Mouse (Mus musculus) liver, embryonic 14.5 days (tissue): ENCODE data around the gene Wrnip1. TPM values are rescaled to one million over a fixed set of nuclear protein-coding genes. Genes with fewer than 3 reads are reported as not detected.

Source experiments
- ATAC-seq: fragments of 200-750 bp; cut with Nextera tagmentation; 2 replicates; pipeline ENCODE4 v1.8.0; 2017; ENCODE audit warnings: moderate number of reproducible peaks, mild to moderate bottlenecking, moderate library complexity; ENCODE audit not compliant: insufficient read depth
- DNase-seq, 3 experiments: peaks; one replicate each; pipeline ENCODE4 v3.0.0-alpha.2; 2012 to 2013; ENCODE audit warnings: low read depth in 3 of 3, low spot score in 3 of 3
- H3K27ac ChIP-seq: fragments of 300-500 bp; sonication (generic); 2 replicates; pipeline ENCODE4 v1.5.1; 2014; ENCODE audit warnings: moderate library complexity, mild to moderate bottlenecking, control low read depth, inconsistent platforms
- H3K27me3 ChIP-seq: fragments of 300-500 bp; sonication (generic); 2 replicates; pipeline ENCODE4 v1.6.1; 2014; ENCODE audit warnings: mild to moderate bottlenecking, low read length, moderate library complexity; ENCODE audit not compliant: control insufficient read depth, insufficient read depth
- H3K36me3 ChIP-seq: fragments of 300-500 bp; sonication (generic); replicated peaks from 2 replicates; pipeline ENCODE4 v1.6.1; 2014; ENCODE audit warnings: low read depth; ENCODE audit not compliant: control insufficient read depth, insufficient read depth
- H3K4me1 ChIP-seq, 2 experiments: fragments of 200-500 bp in 1 of 2; fragments of 300-500 bp in 1 of 2; sonication (generic) in 1 of 2; replicated peaks; 2 replicates each; pipeline ENCODE4 v1.6.1; 2012 to 2014; ENCODE audit warnings: antibody characterized with exemption in 1 of 2, inconsistent platforms in 1 of 2, low read length in 1 of 2; ENCODE audit not compliant: control insufficient read depth in 2 of 2, insufficient read depth in 2 of 2
- H3K4me2 ChIP-seq: fragments of 300-500 bp; sonication (generic); 2 replicates; pipeline ENCODE4 v1.6.1; 2014; ENCODE audit warnings: low read depth, mild to moderate bottlenecking, control low read depth, moderate library complexity
- H3K4me3 ChIP-seq, 2 experiments: fragments of 200-500 bp in 1 of 2; fragments of 300-500 bp in 1 of 2; sonication (generic) in 1 of 2; 2 replicates each; pipeline ENCODE4 v1.5.1; 2012 to 2014; ENCODE audit warnings: low read depth in 2 of 2, low read length in 2 of 2, mild to moderate bottlenecking in 2 of 2, control low read depth in 1 of 2, inconsistent platforms in 1 of 2, moderate library complexity in 1 of 2; ENCODE audit not compliant: insufficient read depth in 1 of 2
- H3K9ac ChIP-seq: fragments of 300-500 bp; sonication (generic); replicated peaks from 2 replicates; pipeline ENCODE4 v1.6.1; 2014; ENCODE audit warnings: mild to moderate bottlenecking, control low read depth, moderate library complexity
- H3K9me3 ChIP-seq: fragments of 300-500 bp; sonication (generic); 2 replicates; pipeline ENCODE4 v1.6.1; 2016; ENCODE audit warnings: low read length, mixed read lengths; ENCODE audit not compliant: control insufficient read depth
- CTCF ChIP-seq: IDR thresholded peaks from 2 replicates; pipeline ENCODE4 v1.5.1; 2016; ENCODE audit warnings: antibody characterized with exemption, low read depth, control low read depth
- EP300 ChIP-seq: IDR thresholded peaks from 2 replicates; pipeline ENCODE4 v1.6.1; 2016; ENCODE audit warnings: antibody characterized with exemption, low read depth
- WGBS: fragments of 180-500 bp; shearing (Covaris S2); extraction: QIAGEN DNeasy Blood & Tissue Kit; methylation state at CpG from one replicate; pipeline ENCODE4 v1.1.7; 2014; ENCODE audit not compliant: insufficient replicate concordance; 5-methylcytosine and 5-hydroxymethylcytosine counted together
- polyA plus RNA-seq, 2 experiments: library from polyadenylated mRNA; depleted of rRNA in 1 of 2; stranded (reverse) in 1 of 2; unstranded in 1 of 2; fragments of >200 nt; fragmentation: Nextera tagmentation in 1 of 2; extraction: Ambion mirVana in 1 of 2; gene quantifications; 2 replicates each; pipeline versions ENCODE4 v1.2.1 to v1.2.3; 2012 to 2014

Gene Wrnip1
- polyA plus RNA-seq, 2 experiments = 6.0 to 16.3 TPM

GRCm38 (mm10) chr13:32833237-32833636 is 31.4 kb downstream of the Wrnip1 start:
- no peak overlapping the region for H3K4me3 ChIP-seq
- DNase-seq = no peak
- H3K27me3 ChIP-seq = no peaks in the 10 kb centered on the region
- no peak overlapping the region for H3K4me2 ChIP-seq
- TF ChIP-seq CTCF (no peak), EP300 (no peak)
- peaks cover 0 to 6% of the 10 kb centered on the region in 2 experiments; a peak in 2 of 4 replicates for H3K4me1 ChIP-seq
- no peaks in the 10 kb centered on the region for H3K9me3 ChIP-seq
- ATAC-seq = no peak
- no peak overlapping the region for H3K27ac ChIP-seq
- no peaks in the 10 kb centered on the region for H3K36me3 ChIP-seq
- 14% methylated on average over 6 of the region's 6 CpGs for WGBS
- H3K9ac ChIP-seq = no peak overlapping the region

- 77% methylated on average over 5 of the region's 5 CpGs for WGBS
- ATAC-seq (no peak), DNase-seq (no peak)
- peaks cover 0 to 6% of the 10 kb centered on the region in 2 experiments; a peak in 2 of 4 replicates for H3K4me1 ChIP-seq
- no peak overlapping the region for H3K27ac ChIP-seq
- H3K4me3 ChIP-seq = no peak overlapping the region
- no peak overlapping the region for H3K4me2 ChIP-seq
- no peak overlapping the region for H3K9ac ChIP-seq
- H3K27me3 ChIP-seq = no peaks in the 10 kb centered on the region
- H3K9me3 ChIP-seq = no peaks in the 10 kb centered on the region
- TF ChIP-seq EP300 (no peak), CTCF (no peak)
- no peaks in the 10 kb centered on the region for H3K36me3 ChIP-seq
These were observed 32.7 kb downstream of the Wrnip1 start for GRCm38 (mm10) chr13:32834513-32834912.

- Histone ChIP-seq H3K27ac (no peak overlapping the region), H3K27me3 (no peaks in the 10 kb centered on the region), H3K4me3 (no peak overlapping the region), H3K9me3 (no peaks in the 10 kb centered on the region), H3K9ac (no peak overlapping the region), H3K4me2 (no peak overlapping the region), H3K36me3 (no peaks in the 10 kb centered on the region), H3K4me1 (no peaks in the 10 kb centered on the region)
- WGBS = 10% methylated on average over 1 of the region's 1 CpGs
- ATAC-seq = no peak
- no peak for DNase-seq
- TF ChIP-seq EP300 = no peak
- TF ChIP-seq CTCF = no peak
These were observed 37.5 kb downstream of the Wrnip1 start for GRCm38 (mm10) chr13:32839314-32839713.

- Histone ChIP-seq H3K36me3 (no peaks in the 10 kb centered on the region), H3K4me3 (no peak overlapping the region), H3K9ac (no peak overlapping the region), H3K27ac (no peak overlapping the region), H3K4me1 (no peaks in the 10 kb centered on the region), H3K4me2 (no peak overlapping the region), H3K9me3 (no peaks in the 10 kb centered on the region), H3K27me3 (no peaks in the 10 kb centered on the region)
- no peak for ATAC-seq
- TF ChIP-seq CTCF (no peak), EP300 (no peak)
- 64% methylated on average over 3 of the region's 3 CpGs for WGBS
- DNase-seq = no peak
These were observed 39.5 kb downstream of the Wrnip1 start for GRCm38 (mm10) chr13:32841349-32841748.

- no peak for TF ChIP-seq EP300
- no peak for TF ChIP-seq CTCF
- Histone ChIP-seq H3K9me3 (no peaks in the 10 kb centered on the region), H3K27ac (no peak overlapping the region), H3K9ac (no peak overlapping the region), H3K4me3 (no peak overlapping the region), H3K4me1 (0 out of 4 replicates have a peak, but pooled peaks cover 0 to 4% of the 10 kb centered on the region in 2 experiments), H3K4me2 (no peak overlapping the region), H3K27me3 (no peaks in the 10 kb centered on the region), H3K36me3 (no peaks in the 10 kb centered on the region)
- DNase-seq = no peak
- no peak for ATAC-seq
These were observed 44.4 kb downstream of the Wrnip1 start for GRCm38 (mm10) chr13:32846221-32846620.
